Mouse (Mus musculus) right cerebral cortex, postnatal 25 days (tissue): Measurements from ENCODE around the gene Siah3.
"Not testable (repeated sequence)": the region's sequence is repeated elsewhere in the genome, so short reads cannot be mapped to it uniquely, and the experiment has no call there.

ENCODE experiments used
- DNase-seq: peaks from one replicate; pipeline ENCODE4 v3.0.0; 2022

Siah3 gene

DNA sequence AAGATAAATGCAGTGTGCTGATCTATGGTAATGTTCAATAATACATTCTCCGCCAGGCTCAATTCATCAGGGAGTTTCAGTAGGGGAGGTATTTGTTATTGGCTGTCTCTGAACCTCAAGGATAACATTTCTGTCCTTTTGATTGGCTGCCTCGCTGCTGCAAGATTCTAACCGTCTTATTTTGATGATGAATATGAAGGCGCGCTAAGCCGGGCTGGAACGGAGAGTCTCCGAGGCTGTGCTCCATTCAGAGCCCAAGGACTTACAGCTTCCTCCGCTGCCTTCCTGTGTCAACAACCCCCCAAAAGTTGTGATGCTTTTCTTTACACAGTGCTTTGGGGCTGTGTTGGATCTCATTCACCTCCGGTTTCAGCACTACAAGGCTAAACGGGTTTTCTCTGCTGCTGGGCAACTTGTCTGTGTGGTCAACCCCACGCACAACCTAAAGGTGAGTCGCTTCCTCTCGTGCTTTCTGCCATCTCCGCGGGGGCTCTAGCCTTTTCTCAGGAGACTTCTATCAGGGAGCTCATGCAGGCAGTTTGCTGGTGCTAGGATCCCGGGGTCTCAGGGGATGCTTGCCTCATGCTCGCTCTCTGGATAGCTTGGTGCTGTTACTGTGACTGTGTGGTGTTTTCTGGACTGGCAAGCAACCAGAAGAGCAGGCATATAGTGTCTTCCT lies at the start of gene Siah3:
Gene Siah3, plus strand, starts transcription at position 240 of the 679 bp plus-strand sequence.
- DNase-seq, result peak; percentile 59

DNA sequence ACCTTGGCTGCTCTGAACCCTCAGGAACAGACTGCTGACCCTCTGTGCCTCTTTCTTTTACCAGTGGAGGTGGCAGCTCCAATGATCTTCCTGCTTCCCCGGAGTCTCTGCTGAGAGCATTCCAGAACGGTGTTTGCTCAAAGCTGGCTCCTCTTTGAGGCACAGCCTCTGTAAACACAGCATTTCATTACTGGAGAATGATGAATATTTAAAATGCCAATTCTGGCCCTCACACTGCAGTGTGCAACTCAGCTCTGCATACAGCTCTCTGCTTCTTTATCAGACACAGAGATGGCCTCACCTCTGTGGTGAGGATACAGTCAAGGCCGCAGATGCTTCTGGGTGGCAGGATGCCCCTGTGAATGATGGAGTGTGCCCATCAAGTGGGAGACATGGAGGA lies 46.0 kb upstream of the Siah3 start:
- no peak for DNase-seq

DNA sequence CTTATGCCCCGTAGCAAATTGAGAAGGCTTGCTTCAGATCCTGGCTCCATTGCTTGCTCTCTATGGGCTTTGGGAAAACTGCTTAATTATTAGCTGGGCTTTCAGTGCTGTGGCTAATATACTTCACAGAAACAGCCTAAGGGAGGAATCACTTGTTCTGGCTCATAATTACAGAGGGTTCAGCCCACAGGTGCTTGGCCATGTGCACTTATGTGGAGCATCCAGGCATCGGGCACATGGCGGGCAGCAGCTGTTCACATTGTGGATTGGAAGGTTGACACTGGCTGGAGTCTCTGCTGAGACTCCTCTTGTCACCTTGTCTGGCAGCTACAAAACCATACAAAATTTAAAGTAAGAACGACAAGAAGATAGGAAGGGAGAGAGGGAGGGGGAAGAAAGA lies 45.4 kb upstream of the Siah3 start:
- no peak for DNase-seq

DNA sequence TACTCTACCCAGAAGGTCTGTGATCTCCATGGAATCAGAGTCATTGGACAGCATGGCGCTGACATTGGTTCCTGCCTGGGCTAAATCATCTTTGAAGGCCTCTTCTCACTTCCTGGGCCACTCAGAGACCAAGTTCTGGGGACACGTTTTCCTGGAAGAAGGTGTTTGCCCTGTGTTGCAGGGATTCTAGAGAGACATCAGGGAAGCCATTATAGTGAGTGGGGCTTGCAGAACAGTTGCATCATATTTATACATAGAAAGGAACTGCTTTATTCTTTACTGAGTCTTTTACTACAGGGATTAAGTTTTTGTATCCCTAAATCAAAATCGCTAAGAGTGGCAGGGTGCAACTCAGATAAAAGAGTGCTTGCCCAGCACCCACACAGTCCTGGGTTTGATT lies 37.1 kb upstream of the Siah3 start:
- DNase-seq, result no peak

DNA sequence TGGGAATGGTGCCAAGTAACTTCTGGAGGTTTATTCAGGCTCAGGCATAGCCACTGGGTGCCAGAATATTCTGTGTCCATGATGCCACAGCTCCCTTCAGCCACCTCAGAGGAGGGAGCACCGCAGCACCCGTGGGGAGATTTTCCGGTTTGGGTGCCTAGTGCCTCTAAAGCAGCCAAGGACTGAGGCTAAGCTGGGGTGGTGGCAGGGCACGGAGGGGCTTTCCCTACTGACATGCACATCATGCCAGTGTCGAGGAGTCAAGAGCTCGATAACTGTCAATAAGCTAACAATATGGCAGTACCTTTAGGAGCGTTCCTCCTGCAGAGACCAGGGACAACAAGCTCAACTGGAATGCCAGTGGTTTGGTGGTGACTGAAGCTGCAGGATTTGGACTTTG lies 35.9 kb upstream of the Siah3 start:
- DNase-seq, result no peak

DNA sequence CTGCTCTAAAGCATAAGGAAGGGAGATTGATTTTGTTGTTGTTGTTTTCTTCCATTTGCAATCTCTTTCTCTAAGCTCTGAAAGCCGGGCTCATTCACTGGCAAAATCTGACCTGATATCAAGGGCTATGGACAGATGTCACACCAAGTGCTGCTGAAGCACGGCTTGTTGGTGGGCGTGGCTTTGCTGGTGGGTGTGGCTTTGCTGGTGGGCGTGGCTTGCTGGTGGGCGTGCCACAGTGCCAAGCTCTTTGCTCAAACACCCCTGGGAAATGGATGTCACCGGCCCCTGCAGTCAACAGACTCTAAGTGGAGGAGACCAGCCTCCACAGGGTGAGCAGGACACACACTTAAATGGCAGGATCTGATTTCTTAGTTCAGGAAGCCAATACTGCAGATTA lies 35.0 kb upstream of the Siah3 start:
- no peak for DNase-seq

DNA sequence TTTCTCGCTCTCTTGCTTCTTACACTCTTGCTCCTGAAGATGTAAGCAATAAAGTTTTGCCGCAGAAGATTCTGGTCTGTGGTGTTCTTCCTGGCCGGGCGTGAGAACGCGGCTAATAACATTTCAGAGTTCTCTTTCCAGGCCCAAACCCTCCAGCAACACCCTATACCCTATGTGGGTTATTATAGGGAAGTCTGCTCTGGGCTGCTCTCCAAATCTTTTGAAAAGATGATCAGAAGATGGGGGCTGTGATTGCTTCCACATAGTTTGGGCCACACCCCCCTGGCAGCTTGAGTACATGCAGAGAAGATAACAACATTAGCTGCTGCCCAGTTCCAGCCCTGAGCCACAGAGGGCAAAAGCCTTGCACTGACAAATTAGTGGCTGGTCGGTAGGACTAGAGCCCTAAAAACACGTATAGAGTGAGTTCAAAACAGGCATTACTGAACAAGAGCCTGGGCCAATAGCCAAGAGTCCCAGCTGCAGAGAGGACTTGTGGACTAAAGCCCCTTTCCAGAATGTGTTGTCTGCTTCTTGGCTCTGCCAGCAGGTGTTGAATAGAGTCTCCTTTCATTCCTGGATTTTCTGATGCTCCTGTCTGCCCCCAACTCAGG lies 24.5 kb upstream of the Siah3 start:
- no peak for DNase-seq

DNA sequence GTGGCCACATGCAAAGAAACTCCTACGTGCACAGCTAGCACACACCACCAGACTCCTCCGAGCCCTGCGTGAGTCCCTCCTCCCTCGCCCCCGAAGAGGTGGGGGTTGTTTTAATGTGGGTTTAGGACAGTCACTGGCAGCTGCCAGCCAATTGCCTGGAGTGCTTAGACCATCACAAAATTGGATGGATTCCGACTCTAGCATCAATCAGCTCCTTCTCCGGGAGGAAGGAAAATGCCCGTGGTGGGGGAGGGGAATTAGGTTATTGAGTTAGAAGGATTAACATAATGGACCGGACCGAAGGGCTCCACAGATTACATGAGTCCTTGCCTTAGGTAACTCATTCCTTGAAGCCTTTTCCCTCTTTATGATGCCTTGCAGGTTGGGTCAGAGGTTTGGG lies 22.9 kb upstream of the Siah3 start:
- DNase-seq, result no peak

DNA sequence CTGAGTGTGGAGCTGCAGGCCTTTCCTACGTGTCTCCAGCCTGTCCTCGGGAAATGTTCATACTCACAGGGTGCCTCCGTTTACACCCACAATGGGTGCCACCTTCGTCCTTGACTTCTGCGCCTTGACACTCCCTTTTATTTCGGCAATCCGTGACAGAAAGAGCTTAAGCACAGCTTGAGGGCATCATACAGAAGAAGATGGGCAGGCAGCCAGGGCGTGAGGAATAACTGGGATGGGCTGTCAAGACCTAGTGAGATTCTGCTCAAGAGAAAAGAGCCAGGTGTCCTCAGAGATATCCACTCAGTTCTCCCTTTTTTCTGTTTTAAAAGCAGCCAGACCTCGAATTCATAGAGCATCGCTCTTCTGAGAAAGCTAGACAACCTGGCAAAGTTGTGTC lies 21.2 kb upstream of the Siah3 start:
- DNase-seq, result no peak

DNA sequence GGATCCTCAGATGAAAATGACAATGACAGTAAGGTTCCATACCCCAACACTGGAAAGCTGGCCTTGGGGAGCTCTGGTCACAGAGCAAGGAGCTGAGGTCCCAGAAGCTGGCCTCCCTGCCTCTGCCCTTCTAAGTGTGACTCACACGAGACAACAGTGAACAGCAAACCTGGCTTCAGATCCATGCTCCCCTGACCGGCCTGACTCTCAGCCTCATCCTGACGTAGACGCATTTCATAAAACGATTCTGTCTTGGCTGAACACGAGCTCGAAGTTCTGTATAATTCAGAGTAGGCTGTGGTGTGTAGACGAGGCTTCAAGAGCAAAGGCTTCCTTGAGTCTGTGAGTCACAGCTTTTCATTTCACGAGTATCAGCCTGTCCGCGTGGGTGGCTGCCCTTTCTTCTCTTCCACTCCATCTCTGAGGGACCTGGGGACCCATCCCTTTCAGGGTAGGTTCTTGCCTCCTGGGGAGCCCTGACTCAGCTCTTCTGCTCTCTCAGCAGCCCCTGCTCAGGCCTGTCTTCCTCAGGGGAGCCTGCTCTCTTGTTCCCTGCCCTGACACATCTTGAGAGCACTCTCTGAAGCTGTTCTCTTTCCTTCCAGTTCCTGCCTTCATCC lies 11.2 kb upstream of the Siah3 start:
- DNase-seq, result peak; percentile 64

DNA sequence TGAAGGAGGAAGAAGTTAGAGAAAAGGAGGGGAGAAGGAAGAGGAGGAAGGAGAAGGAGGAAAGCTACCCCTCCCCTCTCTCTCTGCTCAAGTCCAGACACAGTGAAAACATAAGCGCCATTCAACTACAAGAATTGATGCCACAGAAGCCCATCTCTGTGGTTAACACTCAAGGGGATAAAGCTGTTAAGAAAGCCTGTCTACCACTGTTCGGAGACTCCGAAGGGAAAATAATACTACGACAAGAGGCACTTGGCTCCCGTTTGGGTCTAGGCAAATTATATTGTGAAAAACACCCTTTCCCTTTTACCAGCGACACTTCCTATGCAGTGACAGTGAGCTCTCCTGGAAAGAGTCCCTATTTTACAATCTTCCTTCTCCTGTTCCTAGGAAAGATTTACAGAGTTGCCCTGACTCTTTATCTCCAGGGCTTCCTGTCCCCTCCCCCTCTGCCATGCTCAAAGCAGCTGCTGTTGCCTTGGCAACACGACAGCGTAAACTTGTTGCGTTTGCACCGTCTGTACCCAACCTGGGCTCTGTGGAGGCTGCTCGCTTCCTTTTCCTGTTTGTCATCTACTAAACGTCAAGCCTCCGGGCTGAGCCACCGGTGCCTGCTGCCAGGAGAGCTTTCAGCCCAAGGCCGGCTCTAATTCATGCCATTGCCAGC lies 10.4 kb upstream of the Siah3 start:
- DNase-seq, result peak; percentile 81

DNA sequence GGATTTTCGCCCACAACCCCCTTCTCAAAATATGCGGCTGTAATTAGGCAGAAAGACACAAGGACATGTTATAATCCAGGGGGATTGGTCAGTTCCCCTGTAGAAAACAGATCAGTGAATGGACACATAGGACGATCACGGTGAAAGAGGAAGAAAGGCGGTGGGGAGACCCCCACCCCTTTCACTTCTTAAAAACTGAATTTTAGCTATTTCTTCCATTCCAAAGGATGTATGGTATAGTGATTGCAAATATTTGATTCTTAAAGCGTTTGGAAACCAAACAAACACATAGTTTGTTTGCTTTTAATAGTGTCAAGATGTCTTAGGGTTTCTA lies 9.9 kb upstream of the Siah3 start:
- no peak for DNase-seq

DNA sequence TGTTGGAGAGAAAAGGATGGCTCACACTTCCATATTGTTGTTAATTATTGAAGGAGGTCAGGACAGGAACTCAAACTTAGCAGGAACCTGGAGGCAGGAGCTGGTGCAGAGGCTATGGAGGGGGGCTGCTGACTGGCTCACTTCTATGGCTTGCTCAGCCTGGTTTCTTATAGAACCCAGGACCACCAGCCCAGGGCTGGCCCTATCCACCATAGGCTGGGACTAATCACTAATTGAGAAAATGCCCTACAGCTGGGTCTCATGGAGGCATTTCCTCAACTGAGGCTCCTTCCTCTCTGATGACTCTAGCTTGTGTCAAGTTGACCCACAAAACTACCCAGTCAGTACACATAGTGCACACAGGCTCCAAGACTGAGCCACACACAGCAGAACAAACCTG lies 9.5 kb upstream of the Siah3 start:
- DNase-seq, result not testable (repeated sequence)

DNA sequence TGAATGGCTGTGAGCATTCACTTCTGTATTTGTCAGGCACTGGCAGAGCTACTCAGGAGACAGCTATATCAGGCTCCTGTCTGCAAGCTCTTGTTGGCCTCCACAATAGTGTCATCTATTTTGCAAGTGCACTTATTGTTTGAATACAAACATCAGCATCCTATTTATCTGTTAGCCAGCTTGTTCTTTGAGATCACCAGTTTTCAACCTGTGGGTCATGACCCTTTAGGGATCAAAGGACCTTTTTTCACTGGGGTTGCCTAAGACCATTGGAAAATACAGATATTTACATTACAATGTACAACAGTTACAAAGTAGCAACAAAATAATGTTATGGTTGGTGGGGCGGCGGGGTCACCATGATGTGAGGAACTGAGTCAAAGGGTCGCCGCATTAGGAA lies 1.9 kb upstream of the Siah3 start:
- no peak for DNase-seq

DNA sequence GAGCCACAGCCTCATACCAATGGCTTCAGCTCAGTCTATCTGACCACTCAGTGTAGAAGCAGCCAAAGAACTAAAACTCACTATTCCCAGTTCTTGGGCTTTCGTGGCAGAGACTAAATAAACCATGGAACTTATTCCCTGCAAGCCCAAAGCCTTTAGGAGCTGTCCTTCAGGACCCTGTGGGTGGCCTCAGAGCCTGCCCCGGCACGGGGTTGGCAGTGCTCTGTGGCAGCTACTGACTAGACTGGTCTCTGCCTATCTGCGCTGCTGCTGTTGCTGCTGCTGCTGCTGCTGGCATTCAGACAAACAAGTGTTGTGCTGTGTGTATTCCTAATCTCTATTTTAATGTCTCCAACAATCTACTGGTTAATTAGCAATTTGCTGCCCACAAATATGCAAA lies 1.1 kb upstream of the Siah3 start:
- DNase-seq, result no peak

DNA sequence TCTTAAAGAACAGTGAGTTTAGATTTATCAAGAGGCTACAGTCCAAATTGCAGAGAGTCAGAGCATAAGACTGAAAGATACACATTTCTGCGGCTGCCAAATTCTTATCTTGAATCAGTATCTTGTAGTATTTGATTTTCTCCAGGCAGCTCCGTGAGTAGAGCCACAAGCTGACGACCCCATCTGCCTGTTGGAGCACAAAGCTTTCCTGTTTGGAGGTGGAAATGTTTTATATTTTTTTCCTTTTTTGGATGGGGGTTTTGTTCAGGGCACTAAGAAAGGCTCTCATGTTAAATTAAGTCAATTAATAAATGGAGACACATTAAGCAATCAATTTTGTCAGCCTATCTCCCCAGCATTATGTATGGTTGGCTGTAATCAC lies 430 bp upstream of the Siah3 start:
- no peak for DNase-seq

DNA sequence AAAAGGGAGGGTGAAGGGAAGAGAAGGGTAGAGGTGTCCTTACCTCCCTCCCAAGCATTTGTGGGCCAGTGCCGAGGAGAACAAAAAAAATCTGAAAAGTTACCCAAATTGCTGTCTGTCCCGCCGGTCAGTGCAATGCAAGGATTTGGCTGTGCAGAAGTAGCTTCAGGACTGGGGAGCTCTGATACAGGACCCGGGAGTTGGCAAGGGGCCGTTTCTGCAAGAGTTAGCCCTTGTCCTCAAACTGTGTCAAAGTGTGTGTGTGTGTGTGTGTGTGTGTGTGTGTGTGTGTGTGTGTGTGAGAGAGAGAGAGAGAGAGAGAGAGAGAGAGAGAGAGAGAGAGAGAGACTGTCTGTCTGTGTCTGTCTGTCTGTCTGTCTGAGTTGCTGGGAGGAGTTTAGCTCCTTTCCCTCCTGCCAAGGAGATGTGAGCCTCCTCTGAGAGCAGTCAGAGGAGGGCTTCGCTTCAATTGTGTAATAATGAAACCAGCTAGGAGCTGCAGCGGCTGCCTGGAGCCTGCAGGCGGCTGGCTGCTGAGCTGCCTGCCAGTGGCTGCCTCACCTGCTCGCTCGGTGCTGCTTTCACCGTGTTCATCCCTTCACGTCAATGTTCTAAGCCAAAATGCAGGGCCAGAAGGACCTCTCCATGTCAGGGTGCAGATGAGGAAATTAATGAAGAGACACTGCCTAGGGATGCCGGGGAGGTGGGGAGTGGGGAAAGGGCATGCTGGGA lies 873 bp downstream of the Siah3 start:
- DNase-seq, result peak; percentile 67

DNA sequence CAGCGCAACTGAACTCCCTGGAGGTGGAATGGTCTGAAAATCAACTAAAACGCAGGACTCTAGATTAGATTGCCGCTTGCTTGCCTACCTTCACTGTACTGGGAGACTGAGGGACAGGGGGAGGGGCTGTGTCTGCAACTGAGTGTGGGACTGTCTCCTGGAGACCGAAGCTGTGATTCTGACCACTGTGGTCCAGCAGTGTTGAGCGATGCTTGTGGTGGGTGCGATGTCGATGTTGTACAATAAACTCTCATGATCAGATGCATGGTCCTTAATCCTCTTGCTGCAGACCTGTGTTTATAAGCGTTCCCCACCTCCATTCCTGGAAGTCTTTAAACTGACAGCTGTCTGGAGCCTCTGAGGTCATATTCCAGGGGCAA lies 1.4 kb downstream of the Siah3 start:
- DNase-seq, result peak; percentile 41

DNA sequence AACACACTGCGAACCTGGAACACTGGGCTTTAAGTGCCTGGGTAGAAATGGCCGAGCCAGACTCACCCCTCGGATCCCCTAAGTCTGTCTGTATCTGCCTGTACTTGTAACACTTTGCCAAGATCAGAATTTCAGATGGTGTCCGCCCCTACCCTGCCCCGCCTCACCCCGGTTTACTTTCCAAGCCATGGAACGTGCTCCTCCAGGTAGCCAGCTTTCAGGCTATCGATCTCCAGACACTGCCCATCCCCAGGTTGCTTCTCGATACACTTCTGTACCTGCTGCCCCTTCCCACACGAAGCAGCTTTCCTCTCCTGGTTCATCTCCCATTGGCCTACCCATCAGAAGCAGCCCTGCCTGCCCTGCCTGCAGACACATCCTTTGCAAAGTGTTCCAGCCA lies 3.6 kb downstream of the Siah3 start:
- no peak for DNase-seq

DNA sequence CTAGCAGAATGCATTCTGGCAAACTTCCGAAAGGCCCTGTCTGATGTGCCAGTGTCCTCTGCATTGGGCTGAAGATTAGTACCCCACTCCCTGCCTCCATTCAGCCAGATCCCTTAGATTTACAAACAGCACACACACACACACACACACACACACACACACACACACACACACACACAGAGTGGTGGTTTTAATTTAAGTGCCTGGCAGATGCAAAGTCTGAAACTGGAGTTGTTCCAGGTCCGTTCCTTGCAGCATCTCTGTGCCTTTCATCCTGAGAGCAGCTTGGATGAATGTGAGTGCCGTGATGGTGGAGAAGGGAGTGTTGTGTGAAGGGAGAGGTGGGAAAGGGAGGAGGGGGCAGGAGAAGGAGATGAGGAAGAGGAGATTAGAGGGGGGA lies 4.2 kb downstream of the Siah3 start:
- peak; percentile 62 for DNase-seq

DNA sequence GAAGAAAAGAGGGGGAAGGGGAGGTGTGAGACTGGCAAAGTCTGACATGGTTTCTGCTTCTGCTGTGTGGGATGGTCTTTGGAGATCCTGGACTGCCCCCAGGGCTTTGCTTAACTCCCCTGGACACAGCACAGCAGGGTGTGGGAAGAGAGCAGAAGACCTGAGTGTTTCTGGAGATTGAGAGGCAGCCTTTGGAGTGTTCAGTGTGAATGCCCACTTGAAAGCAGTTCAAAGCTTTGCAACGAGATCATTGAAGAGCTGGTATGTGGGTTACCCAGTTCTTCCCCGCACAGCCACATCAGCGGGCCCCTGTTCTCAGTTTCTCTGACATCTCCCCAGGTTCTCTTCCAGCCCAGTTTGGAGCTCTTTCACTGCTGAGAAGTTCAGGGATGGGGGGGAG lies 4.7 kb downstream of the Siah3 start:
- DNase-seq, result no peak

DNA sequence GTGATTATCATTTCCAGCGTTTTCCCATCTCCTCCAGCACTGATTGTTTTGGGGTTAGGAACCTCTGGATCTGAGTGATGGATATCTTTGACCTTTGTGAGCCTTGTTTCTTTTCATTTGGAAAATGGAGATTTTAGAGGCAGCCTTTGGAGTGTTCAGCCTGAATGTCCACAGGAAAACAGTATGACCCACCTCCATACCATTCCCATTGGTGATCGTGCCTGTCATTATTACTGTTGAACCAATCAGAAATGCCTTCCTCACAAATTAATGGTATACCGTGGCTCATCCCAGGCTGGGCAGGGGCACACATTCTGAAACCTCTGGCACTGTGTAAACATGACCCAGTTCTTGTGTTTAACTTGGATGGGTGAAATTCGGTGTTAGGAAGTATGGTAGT lies 6.0 kb downstream of the Siah3 start:
- no peak for DNase-seq

DNA sequence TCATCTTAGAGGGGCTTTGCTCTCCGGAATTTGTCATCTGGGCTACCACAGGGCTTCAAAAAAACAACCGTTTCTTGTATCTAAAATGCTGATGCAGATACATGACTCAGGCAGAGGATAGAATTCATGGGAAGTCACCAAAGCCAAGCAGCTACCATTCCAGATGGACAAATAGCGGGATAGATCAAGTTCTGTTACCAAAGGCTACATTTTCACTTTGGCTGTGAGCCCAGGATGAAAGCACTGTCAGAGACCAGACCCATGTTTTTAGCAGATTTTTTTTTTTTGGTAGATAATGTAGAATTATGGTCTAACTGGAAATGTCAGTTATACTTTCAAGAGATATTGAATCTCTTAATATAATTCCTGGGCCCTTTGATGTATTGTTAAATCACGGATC lies 7.4 kb downstream of the Siah3 start:
- DNase-seq, result no peak

DNA sequence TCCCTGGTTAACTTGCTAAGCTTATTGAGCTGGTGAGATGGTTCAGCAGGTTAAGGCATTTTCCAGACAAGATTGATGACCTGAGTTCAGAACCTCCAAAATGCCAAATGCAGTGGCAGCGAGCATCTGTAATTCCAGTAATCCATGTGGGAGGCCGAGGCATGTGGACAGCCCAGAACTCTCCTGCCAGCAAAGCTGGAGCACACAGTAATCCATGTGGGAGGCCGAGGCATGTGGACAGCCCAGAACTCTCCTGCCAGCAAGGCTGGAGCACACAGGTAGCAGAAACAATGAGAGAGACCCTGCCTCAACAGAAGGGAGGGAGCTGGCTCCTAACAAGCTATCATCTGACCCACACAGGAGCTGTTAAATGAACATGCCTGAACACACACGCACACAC lies 13.2 kb downstream of the Siah3 start:
- DNase-seq, result no peak
